12 mouse cellular contexts compared by ENCODE assay signal in genomic region chr19:46286047-46286446, GRCm38 (mm10). TPM values are rescaled to one million over a fixed set of nuclear protein-coding genes. Genes with fewer than 3 reads are reported as not detected.
DNase-seq lines count a peak whose midpoint lies in the region.
"Had no signal": no experiment of that assay in that cellular context is flagged by ENCODE, and none has a peak within 500 bp of the region (broad histone marks: within the 10 kb centered on the region; RNA-seq: fewer than 3 reads in every experiment).

No protein-coding gene starts in this region.

- intact Hi-C loops in heart, postnatal 10 days (cut with DNase I), result no loop called here
- intact Hi-C loops in heart, postnatal 25 days (cut with DNase I), result no loop called here

- peak; percentile 40 to 49 for DNase-seq in heart, postnatal 10 days
- no peak for DNase-seq in heart, postnatal 25 days (ENCODE audit: low spot score)
- peak; percentile 57 to 64 for DNase-seq in layer of hippocampus, postnatal 10 days (ENCODE audit: low spot score in 2 of 2)
- DNase-seq in layer of hippocampus, postnatal 14 days (ENCODE audit: low spot score in 2 of 2), result no peak
- peak; percentile 91 for DNase-seq in cerebellum, adult 11-12 months
- peak; percentile 89 to 94 for DNase-seq in cerebellum, postnatal 14 days
- DNase-seq in spleen, adult 12 weeks (ENCODE audit: low spot score), result no peak
- DNase-seq in lung, postnatal 36 days, result no peak
- DNase-seq: adrenal gland, postnatal 25 days; embryo, embryonic 11 days; lung, adult 18-20 months; thymus, postnatal 14 days had no signal

RNA-seq across cellular contexts. Expression of gene Nfkb2, which starts 18.1 kb away (rescaled TPM):
- 10 to 100 TPM; 16.1 to 20.4 TPM for total RNA-seq in heart, postnatal 10 days (2021)
- 10 to 100 TPM; 17.2 to 18.8 TPM for total RNA-seq in heart, postnatal 25 days (2021)
- 1 to 10 TPM; 3.1 to 3.2 TPM for total RNA-seq in layer of hippocampus, postnatal 10 days (2021)
- total RNA-seq in layer of hippocampus, postnatal 14 days (2021), result 1 to 10 TPM; 2.3 to 2.6 TPM

RNA-seq across cellular contexts. Expression of gene Psd, which starts 40.9 kb away (rescaled TPM):
- 1 to 10 TPM; 2.2 to 2.9 TPM for total RNA-seq in heart, postnatal 10 days (2021)
- total RNA-seq in heart, postnatal 25 days (2021), result 1 to 10 TPM; 1.2 to 1.3 TPM
- 100 to 1,000 TPM; 686 to 714 TPM for total RNA-seq in layer of hippocampus, postnatal 10 days (2021)
- 100 to 1,000 TPM; 701 to 730 TPM for total RNA-seq in layer of hippocampus, postnatal 14 days (2021)

RNA-seq across cellular contexts. Expression of gene Fbxl15, which starts 41.9 kb away (rescaled TPM):
- 1 to 10 TPM; 6.5 to 6.8 TPM for total RNA-seq in heart, postnatal 10 days (2021)
- total RNA-seq in heart, postnatal 25 days (2021), result 1 to 10 TPM; 5.2 to 6.0 TPM
- total RNA-seq in layer of hippocampus, postnatal 10 days (2021), result 10 to 100 TPM; 30.2 to 33.6 TPM
- 10 to 100 TPM; 32.4 to 32.9 TPM for total RNA-seq in layer of hippocampus, postnatal 14 days (2021)

RNA-seq across cellular contexts. Expression of gene Cuedc2, which starts 52.5 kb away (rescaled TPM):
- 100 to 1,000 TPM in 1 of 2 experiments, 10 to 100 TPM in 1; 99.6 to 107 TPM for total RNA-seq in heart, postnatal 10 days (2021)
- total RNA-seq in heart, postnatal 25 days (2021), result 10 to 100 TPM; 80.9 to 87.7 TPM
- total RNA-seq in layer of hippocampus, postnatal 10 days (2021), result 100 to 1,000 TPM; 173 to 178 TPM
- 100 to 1,000 TPM; 156 to 162 TPM for total RNA-seq in layer of hippocampus, postnatal 14 days (2021)

RNA-seq across cellular contexts. Expression of gene Mfsd13a, which starts 54.9 kb away (rescaled TPM):
- 1 to 10 TPM; 3.4 to 4.6 TPM for total RNA-seq in heart, postnatal 10 days (2021)
- total RNA-seq in heart, postnatal 25 days (2021), result 1 to 10 TPM; 1.9 to 2.3 TPM
- 10 to 100 TPM; 24.4 to 26.4 TPM for total RNA-seq in layer of hippocampus, postnatal 10 days (2021)
- total RNA-seq in layer of hippocampus, postnatal 14 days (2021), result 10 to 100 TPM; 31.7 to 32.5 TPM

Comparison
In these comparisons a context has a peak if more than half of its experiments do, and no peak if none do; other contexts are left out.
1. DNase-seq: peak in heart, postnatal 10 days (2 of 2), layer of hippocampus, postnatal 10 days (2 of 2), cerebellum, adult 11-12 months (single experiment) and cerebellum, postnatal 14 days (2 of 2); none in heart, postnatal 25 days (single experiment), layer of hippocampus, postnatal 14 days (0 of 2), spleen, adult 12 weeks (single experiment) and lung, postnatal 36 days (single experiment).
2. RNA of gene Nfkb2, which starts 18.1 kb away (total RNA-seq): 16.1 to 20.4 TPM in heart, postnatal 10 days and 17.2 to 18.8 TPM in heart, postnatal 25 days; 3.1 to 3.2 TPM in layer of hippocampus, postnatal 10 days and 2.3 to 2.6 TPM in layer of hippocampus, postnatal 14 days; every median in the first group is over 4 times any median in the second.
3. RNA of gene Psd, which starts 40.9 kb away (total RNA-seq): 701 to 730 TPM in layer of hippocampus, postnatal 14 days and 686 to 714 TPM in layer of hippocampus, postnatal 10 days; 2.2 to 2.9 TPM in heart, postnatal 10 days and 1.2 to 1.3 TPM in heart, postnatal 25 days; every median in the first group is over 100 times any median in the second.
4. RNA of gene Fbxl15, which starts 41.9 kb away (total RNA-seq): 30.2 to 33.6 TPM in layer of hippocampus, postnatal 10 days and 32.4 to 32.9 TPM in layer of hippocampus, postnatal 14 days; 6.5 to 6.8 TPM in heart, postnatal 10 days and 5.2 to 6.0 TPM in heart, postnatal 25 days; every median in the first group is over 4 times any median in the second.